Mouse (Mus musculus): Measurements from ENCODE around the gene Grm3.

DNA sequence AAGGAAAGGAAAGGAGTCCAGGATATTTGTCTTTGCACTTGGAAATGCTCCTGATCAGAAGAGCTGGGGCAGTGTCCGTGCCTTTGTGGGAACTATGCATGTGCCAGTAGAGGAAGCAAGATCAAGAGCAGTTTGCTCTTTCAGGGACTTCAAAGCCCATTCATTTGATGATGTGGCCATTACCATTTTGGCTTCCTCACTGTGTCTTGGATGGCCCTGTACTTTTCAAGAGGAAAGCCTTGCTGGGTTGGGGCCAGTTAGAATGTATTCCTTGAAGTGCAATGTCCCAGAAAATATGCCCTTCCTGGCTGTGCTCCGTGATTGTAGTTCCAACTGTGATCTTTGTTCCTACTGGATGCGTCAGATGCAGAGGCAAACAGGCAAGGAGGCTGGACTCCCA lies 167.3 kb downstream of the Grm3 start:
- no peak for TF ChIP-seq CTCF (conservative IDR thresholded peaks at IDR 0.05 in 1 of 2, IDR thresholded peaks at IDR 0.05 in 1 of 2; ENCODE audit: low read depth in 2 of 2, low read length in 2 of 2)
- no peak for TF ChIP-seq TCF12 (IDR thresholded peaks at IDR 0.05; ENCODE audit: low read depth, low read length)
- no peak for TF ChIP-seq POLR2A (IDR thresholded peaks at IDR 0.05; ENCODE audit: low read depth, low read length)
- TF ChIP-seq E2F4 (IDR thresholded peaks at IDR 0.05; ENCODE audit: insufficient replicate concordance, low read depth, low read length), result no peak
- no peak for TF ChIP-seq SIN3A (IDR thresholded peaks at IDR 0.05; ENCODE audit: low read length)
- TF ChIP-seq RAD21 (IDR thresholded peaks at IDR 0.05; ENCODE audit: low read depth, low read length), result no peak
- no peak for TF ChIP-seq MYC (IDR thresholded peaks at IDR 0.05; ENCODE audit: low read depth, low read length)
- no peak for TF ChIP-seq BHLHE40 (IDR thresholded peaks at IDR 0.05; ENCODE audit: low read depth, low read length)
- no peak for TF ChIP-seq IRF4 (IDR thresholded peaks at IDR 0.05; ENCODE audit: low read depth, low read length)
- TF ChIP-seq EP300 (IDR thresholded peaks at IDR 0.05; ENCODE audit: low read length), result no peak
- TF ChIP-seq KAT2A (IDR thresholded peaks at IDR 0.05; ENCODE audit: insufficient replicate concordance, low read length), result no peak
- TF ChIP-seq UBTF (IDR thresholded peaks at IDR 0.05; ENCODE audit: low read depth, low read length), result no peak
- TF ChIP-seq ELF1 (IDR thresholded peaks at IDR 0.05; ENCODE audit: low read depth, low read length), result no peak
- no peak for TF ChIP-seq MAZ (IDR thresholded peaks at IDR 0.05; ENCODE audit: low read depth, low read length)
